Mouse (Mus musculus) liver, postnatal 0 days (tissue): ENCODE results near the gene Ech1. TPM values are rescaled to one million over a fixed set of nuclear protein-coding genes. Genes with fewer than 3 reads are reported as not detected.

Source experiments
- ATAC-seq: fragments of 200-750 bp; cut with Nextera tagmentation; 2 replicates; pipeline ENCODE4 v1.8.0; 2017; ENCODE audit warnings: mild to moderate bottlenecking, moderate library complexity
- DNase-seq: peaks from one replicate; pipeline ENCODE4 v3.0.0-alpha.2; 2016
- H3K27ac ChIP-seq: fragments of 300-500 bp; sonication (generic); 2 replicates; pipeline ENCODE4 v1.5.1; 2014; ENCODE audit warnings: antibody characterized with exemption, moderate library complexity, mild to moderate bottlenecking, low read depth
- H3K27me3 ChIP-seq: fragments of 300-500 bp; sonication (generic); 2 replicates; pipeline ENCODE4 v1.6.1; 2014; ENCODE audit warnings: low read length, control low read depth, mixed read lengths; ENCODE audit not compliant: insufficient read depth
- H3K36me3 ChIP-seq: fragments of 300-500 bp; sonication (generic); replicated peaks from 2 replicates; pipeline ENCODE4 v1.6.1; 2014; ENCODE audit warnings: mild to moderate bottlenecking, control low read depth, low read length, moderate library complexity, mixed read lengths; ENCODE audit not compliant: insufficient read depth
- H3K4me1 ChIP-seq: fragments of 300-500 bp; sonication (generic); 2 replicates; pipeline ENCODE4 v1.6.1; 2014; ENCODE audit warnings: antibody characterized with exemption, mild to moderate bottlenecking, control low read depth; ENCODE audit not compliant: insufficient read depth
- H3K4me2 ChIP-seq: fragments of 300-500 bp; sonication (generic); 2 replicates; pipeline ENCODE4 v1.6.1; 2014; ENCODE audit warnings: low read depth, mild to moderate bottlenecking, low read length, moderate library complexity, mixed read lengths
- H3K4me3 ChIP-seq: fragments of 300-500 bp; sonication (generic); 2 replicates; pipeline ENCODE4 v1.5.1; 2014; ENCODE audit warnings: low read depth, low read length
- H3K9ac ChIP-seq: fragments of 300-500 bp; sonication (generic); replicated peaks from 2 replicates; pipeline ENCODE4 v1.6.1; 2014; ENCODE audit warnings: mild to moderate bottlenecking, moderate library complexity
- H3K9me3 ChIP-seq: fragments of 300-500 bp; sonication (generic); 2 replicates; pipeline ENCODE4 v1.6.1; 2016; ENCODE audit warnings: mild to moderate bottlenecking, control low read depth, low read length, mixed read lengths
- CTCF ChIP-seq: sonication (generic); IDR thresholded peaks from 2 replicates; pipeline ENCODE4 v1.5.1; 2016; ENCODE audit warnings: antibody characterized with exemption, low read depth
- EP300 ChIP-seq: IDR thresholded peaks from 2 replicates; pipeline ENCODE4 v1.6.1; 2016; ENCODE audit warnings: antibody characterized with exemption, low read depth, mild to moderate bottlenecking
- WGBS: fragments of 180-500 bp; shearing (Covaris S2); extraction: QIAGEN DNeasy Blood & Tissue Kit; methylation state at CpG from one replicate; pipeline ENCODE4 v1.1.7; 2014; ENCODE audit not compliant: insufficient replicate concordance; 5-methylcytosine and 5-hydroxymethylcytosine counted together
- polyA plus RNA-seq: library from polyadenylated mRNA; unstranded; fragments of >200 nt; fragmentation: Nextera tagmentation; extraction: Ambion mirVana; gene quantifications from 2 replicates; pipeline ENCODE4 v1.2.1, GENCODE M21; 2015

The Ech1 gene
- polyA plus RNA-seq, 1 experiment from 2014 or later = 566 TPM

DNA sequence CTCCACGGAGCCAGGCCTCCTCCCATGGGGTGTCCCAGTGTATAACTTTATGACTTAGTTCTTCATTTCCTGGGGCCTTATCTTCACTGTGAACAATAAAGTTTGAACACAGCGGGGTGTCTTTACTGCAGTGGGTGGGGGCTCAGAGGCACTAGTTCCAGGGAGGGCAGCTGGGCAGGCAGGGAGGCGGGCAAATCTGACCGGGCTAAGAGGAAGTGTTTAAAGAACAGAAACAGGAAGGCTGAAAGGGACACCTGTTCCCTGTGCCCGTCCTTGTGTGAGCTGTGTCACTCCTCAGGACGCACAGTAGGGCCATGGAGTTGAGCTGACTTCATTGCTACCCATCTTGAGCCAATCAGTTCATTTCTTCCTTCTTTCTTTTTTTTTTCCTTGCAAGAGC is 7.1 kb downstream of the Ech1 start:
- no peak for TF ChIP-seq CTCF
- no peak for TF ChIP-seq EP300
- H3K27me3 ChIP-seq = no peaks in the 10 kb centered on the region
- no peak overlapping the region for H3K4me3 ChIP-seq
- H3K9ac ChIP-seq = no peak overlapping the region
- H3K27ac ChIP-seq = peak overlapping the region; percentile 50; the same call in 1 of the 2 replicates
- peaks cover 30% of the 10 kb centered on the region for H3K36me3 ChIP-seq
- no peak overlapping the region for H3K4me2 ChIP-seq
- no peaks in the 10 kb centered on the region for H3K9me3 ChIP-seq
- 0 out of 2 replicates have a peak, but pooled peaks have one; percentile 4 for ATAC-seq
- H3K4me1 ChIP-seq = peaks cover 29% of the 10 kb centered on the region
- WGBS = 38% methylated on average over 6 of the region's 6 CpGs
- no peak for DNase-seq

DNA sequence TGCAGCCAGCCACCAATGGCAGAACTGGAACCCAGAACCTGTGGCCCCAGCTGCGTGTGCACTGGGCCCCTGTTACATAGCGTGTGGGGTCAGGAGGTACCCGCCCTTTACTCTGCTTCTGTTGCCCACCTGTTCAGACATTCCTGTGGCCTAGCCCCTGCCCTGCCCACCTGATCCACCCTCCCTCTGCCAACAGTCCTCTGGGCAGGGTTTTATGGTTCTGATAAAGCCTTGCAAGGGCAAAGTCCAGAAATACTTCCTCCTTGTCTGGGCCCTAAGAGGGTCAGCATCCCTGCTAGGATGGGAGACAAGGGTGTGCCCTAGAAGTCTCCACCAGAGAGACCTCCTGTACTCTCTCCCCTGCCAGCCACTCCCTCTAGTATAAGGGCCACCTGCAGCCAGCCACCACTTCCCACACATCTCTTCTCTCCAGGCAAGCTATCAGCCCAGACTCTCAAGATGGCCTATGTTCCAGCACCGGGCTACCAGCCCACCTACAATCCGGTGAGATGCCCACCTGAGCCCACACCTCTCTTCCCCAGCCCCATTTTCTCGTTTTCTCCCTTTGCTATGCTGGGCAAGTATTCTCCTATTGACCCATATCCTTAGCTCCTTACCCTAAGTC is 8.8 kb downstream of the Ech1 start, which contains the start of gene Lgals4:
Gene Lgals4 (plus strand): TSS at position 132 of the 625 bp plus-strand sequence.
- no peak within 1 kb of the TSS for H3K4me2 ChIP-seq
- peaks cover 28% of the 10 kb centered on the region for H3K36me3 ChIP-seq
- WGBS = 79% methylated on average over 6 of the region's 6 CpGs
- no peak for DNase-seq
- peaks cover 37% of the 10 kb centered on the region for H3K4me1 ChIP-seq
- TF ChIP-seq CTCF = no peak
- no peak for TF ChIP-seq EP300
- no peak for ATAC-seq
- H3K9ac ChIP-seq = no peak within 1 kb of the TSS
- no peaks in the 10 kb centered on the region for H3K9me3 ChIP-seq
- H3K27me3 ChIP-seq = no peaks in the 10 kb centered on the region
- no peak within 1 kb of the TSS for H3K4me3 ChIP-seq
- H3K27ac ChIP-seq = no peak within 1 kb of the TSS

DNA sequence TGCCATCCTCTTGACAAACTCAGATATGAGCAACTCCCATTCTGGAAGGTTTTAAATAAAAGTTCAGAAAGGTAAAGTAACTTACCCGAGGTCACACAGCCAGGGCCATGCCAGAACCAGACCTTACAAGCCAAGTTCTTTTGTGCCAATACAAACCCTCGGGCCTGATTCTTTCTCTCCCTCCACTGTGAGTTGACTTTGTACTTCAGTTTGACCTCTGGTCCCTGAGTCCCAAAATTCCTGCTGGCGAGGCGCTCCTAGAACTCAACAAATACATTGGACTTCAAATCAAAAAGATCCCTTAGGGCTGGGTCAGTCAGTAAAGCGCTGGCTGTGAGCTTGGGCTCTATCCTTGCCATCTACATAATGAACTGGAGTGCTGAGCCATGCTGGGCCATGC is 11.9 kb downstream of the Ech1 start:
- DNase-seq (no peak), ATAC-seq (no peak)
- Histone ChIP-seq H3K27ac (peak overlapping the region; percentile 60), H3K27me3 (no peaks in the 10 kb centered on the region), H3K9ac (no peak overlapping the region), H3K9me3 (no peaks in the 10 kb centered on the region), H3K4me1 (peaks cover 22% of the 10 kb centered on the region), H3K4me2 (no peak overlapping the region), H3K4me3 (no peak overlapping the region), H3K36me3 (peaks cover 10% of the 10 kb centered on the region)
- no peak for TF ChIP-seq EP300
- TF ChIP-seq CTCF = no peak
- 73% methylated on average over 5 of the region's 5 CpGs for WGBS

DNA sequence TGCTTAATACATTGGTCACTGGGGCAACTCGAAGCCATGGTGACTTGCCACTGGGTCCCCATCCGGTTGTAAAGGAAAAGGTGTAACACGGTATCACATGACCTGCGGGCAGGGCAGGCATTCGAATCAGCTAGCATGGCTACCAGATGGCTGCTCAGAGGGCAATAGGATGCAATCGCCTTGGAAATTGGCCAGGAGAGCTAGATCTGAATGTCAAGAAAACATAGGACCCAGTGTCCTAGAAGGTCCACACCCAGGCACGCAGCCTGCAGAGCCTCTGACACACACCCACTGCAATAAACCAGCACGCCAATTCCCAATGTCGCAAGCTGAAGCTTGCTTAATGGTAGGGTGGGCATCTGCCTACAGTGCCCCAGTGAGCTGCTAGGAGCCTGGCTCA is 13.3 kb downstream of the Ech1 start:
- ATAC-seq = peak; percentile 84

DNA sequence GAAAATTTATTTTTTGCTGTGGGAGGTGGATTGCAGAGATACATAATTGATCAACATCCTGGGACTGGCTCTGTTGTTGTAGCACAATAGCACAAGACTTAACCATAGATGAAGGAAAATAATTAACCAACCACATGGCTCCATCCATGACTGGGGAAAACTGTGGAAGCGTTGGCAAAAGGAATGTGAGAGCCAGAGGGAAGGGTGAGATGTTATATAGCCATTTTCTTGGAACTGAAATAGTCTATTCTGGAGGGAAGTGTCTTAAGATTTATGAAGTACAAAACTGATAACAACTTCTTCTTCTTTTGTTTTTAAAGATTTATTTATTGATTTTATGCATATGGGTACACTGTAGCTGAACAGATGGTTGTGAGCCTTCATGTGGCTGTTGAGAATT is 22.3 kb downstream of the Ech1 start:
- TF ChIP-seq CTCF (no peak), EP300 (no peak)
- no peaks in the 10 kb centered on the region for H3K27me3 ChIP-seq
- no peaks in the 10 kb centered on the region for H3K9me3 ChIP-seq
- no peaks in the 10 kb centered on the region for H3K36me3 ChIP-seq
- H3K4me1 ChIP-seq = no peaks in the 10 kb centered on the region
- no peak for DNase-seq
- no peak overlapping the region for H3K27ac ChIP-seq
- ATAC-seq = no peak
- no peak overlapping the region for H3K4me3 ChIP-seq
- H3K9ac ChIP-seq = no peak overlapping the region
- WGBS = 64% methylated on average over 1 of the region's 1 CpGs
- H3K4me2 ChIP-seq = no peak overlapping the region

More for the DNA sequence above, 13.3 kb downstream of the Ech1 start:
- Histone ChIP-seq H3K9me3 (no peaks in the 10 kb centered on the region), H3K36me3 (0 out of 2 replicates have a peak, but pooled peaks cover 5% of the 10 kb centered on the region), H3K27me3 (no peaks in the 10 kb centered on the region), H3K9ac (no peak overlapping the region), H3K27ac (peak overlapping the region; percentile 60), H3K4me3 (no peak overlapping the region), H3K4me1 (peaks cover 13% of the 10 kb centered on the region; the same call in 1 of the 2 replicates), H3K4me2 (0 out of 2 replicates have a peak overlapping the region, but pooled peaks have one; percentile 22)
- peak; percentile 62 for DNase-seq
- TF ChIP-seq EP300 (0 out of 2 replicates have a peak, but pooled peaks have one; percentile 41), CTCF (no peak)
- 62% methylated on average over 9 of the region's 9 CpGs for WGBS

DNA sequence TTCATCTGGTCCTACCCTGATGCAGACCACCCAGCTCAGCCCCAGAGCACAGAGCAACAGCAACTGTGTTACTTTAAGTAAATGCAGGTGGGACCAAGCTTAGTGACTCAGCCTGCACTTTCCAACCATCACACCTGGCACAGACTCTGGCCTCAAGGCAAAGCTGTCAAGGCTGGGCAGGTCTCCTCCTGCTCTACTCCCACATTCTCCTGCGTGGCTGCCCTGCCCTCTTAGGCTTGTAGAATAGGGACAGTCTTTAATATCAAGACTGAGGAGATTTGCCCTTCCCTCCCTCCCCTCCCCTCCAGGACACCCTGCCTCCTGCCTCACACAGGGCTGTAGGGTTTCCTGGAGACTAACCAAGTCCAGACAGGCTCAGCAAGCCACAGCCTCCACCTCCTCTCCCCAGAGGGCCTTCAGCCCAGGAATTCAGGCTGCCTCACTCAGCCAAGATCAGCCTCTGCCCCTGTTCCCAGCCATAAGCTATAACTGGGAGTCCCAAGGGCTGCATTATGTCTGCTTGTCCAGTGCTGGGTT is 24.8 kb downstream of the Ech1 start:
- Histone ChIP-seq H3K4me1 (no peaks in the 10 kb centered on the region), H3K9me3 (no peaks in the 10 kb centered on the region), H3K36me3 (no peaks in the 10 kb centered on the region), H3K27ac (no peak overlapping the region), H3K27me3 (no peaks in the 10 kb centered on the region), H3K4me3 (no peak overlapping the region), H3K9ac (no peak overlapping the region), H3K4me2 (no peak overlapping the region)
- no peak for ATAC-seq
- WGBS = 40% methylated on average over 1 of the region's 1 CpGs
- TF ChIP-seq CTCF (no peak), EP300 (no peak)
- DNase-seq = no peak
